Mouse (Mus musculus): Measurements from ENCODE around the gene Ankrd63. TPM values are rescaled to one million over a fixed set of nuclear protein-coding genes. Genes with fewer than 3 reads are reported as not detected.

The Ankrd63 gene
- polyA plus RNA-seq, 1 experiment from 2014 or later, result 0.12 TPM

DNA sequence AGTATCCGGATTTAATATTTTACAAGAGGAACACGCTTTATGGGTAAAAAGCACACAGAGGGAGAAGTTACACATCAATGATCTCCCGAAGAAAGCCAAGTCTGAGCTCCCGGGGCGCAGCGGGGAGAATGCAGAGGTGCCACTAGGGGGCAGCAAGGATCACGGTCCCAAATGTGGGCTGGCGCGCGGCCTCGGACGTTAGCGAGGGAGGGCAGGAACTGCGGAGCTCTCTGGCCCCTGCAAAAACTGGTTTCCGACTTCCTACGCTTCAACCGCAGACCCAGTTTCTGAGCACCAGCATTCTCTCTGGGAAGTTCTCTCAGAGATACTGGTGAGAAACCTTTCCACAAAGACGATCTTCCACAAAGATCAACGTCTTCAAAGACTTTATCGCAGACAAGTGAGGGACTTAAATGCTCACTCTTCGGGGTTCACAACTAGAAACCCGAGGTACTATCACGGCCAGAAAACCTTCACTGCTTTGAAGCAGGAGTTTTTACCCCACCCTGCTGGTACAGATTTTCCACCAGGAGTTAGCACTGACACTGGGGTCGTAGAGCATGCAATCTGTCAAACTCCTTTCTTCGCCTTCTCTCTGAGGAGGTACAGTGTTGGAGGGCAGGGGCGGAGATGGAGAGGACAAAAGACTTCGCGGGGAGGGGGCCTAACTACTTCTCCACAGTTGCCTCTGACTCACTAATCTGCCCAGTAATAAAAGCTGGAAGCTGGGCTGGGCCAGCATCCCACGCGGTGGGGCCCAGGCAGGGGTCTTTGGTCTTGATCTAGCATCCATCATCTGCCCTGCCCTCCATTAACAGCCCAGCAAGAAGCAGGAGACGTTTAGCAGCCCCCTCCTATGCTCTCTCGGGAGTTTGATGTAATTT lies 3.3 kb downstream of the Ankrd63 start:
- H3K9ac ChIP-seq, result peak overlapping the region; percentile 20; the same call in 1 of the 2 replicates
- H3K9me3 ChIP-seq, result no peaks in the 10 kb centered on the region
- H3K27ac ChIP-seq, result no peak overlapping the region
- H3K4me2 ChIP-seq, result peak overlapping the region; percentile 50
- peaks cover 83% of the 10 kb centered on the region for H3K27me3 ChIP-seq
- no peak for ATAC-seq (ENCODE audit: borderline replicate concordance, extremely low read depth, low FRiP score, low TSS enrichment)
- 3% methylated on average over 32 of the region's 32 CpGs for WGBS
- peaks cover 65% of the 10 kb centered on the region for H3K4me1 ChIP-seq
- H3K4me3 ChIP-seq, result peak overlapping the region; percentile 19
- H3K36me3 ChIP-seq, result no peaks in the 10 kb centered on the region

DNA sequence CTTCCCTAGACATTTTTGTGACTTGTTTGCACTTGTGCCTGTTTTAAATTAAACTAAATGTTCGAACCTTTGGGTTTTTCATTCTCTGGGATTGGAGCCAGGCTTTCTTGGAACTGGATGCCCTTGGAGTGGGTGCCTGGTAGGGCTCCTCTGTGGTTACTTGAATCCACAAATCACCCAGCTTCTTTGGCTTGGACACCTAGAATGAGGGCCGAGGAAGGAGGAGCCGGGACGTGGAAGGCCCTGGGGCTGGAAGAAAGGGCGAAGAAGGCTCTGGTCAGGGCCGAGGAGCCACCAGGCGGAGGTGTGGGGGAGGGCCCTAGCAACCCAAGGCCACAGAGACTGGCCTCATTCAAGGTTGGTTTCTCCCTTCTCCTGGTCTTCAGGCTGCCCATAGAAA lies 5.8 kb downstream of the Ankrd63 start:
- Histone ChIP-seq H3K27ac (no peak overlapping the region), H3K4me3 (no peak overlapping the region), H3K4me2 (no peak overlapping the region), H3K27me3 (peaks cover 58% of the 10 kb centered on the region), H3K4me1 (peaks cover 47% of the 10 kb centered on the region), H3K9me3 (no peaks in the 10 kb centered on the region), H3K9ac (no peak overlapping the region), H3K36me3 (no peaks in the 10 kb centered on the region)
- 37% methylated on average over 7 of the region's 7 CpGs for WGBS
- ATAC-seq (ENCODE audit: borderline replicate concordance, extremely low read depth, low FRiP score, low TSS enrichment), result no peak

DNA sequence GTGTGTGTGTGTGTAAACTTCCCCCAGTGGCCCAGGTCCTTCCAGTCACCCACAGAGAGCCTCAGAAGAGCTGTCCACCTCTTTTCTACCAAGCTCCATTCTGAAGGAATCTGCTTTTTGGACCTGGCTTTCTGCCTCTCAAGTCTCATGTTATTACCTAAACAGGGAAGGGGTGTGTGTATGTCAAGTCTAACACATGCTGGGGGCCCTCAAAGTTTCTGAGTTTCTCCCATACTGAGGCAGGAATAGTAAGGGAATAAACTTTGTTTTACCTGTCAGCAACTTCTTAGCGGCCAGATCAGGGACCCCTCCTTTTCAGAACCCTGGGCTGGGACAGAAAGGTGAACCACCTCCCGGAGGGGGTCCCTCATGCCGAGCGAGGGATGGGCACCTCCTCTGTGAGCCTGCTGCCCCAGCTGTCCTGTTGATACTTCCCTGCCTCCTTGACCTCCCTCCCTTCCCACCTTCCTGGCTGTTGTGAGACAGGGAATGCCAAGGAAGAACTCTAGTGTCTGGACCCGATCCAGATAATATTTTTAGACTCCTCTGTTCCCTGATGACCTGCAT lies 6.4 kb downstream of the Ankrd63 start:
- Histone ChIP-seq H3K27me3 (peaks cover 52% of the 10 kb centered on the region), H3K4me2 (no peak overlapping the region), H3K9ac (no peak overlapping the region), H3K4me3 (no peak overlapping the region), H3K4me1 (peaks cover 42% of the 10 kb centered on the region), H3K27ac (no peak overlapping the region), H3K36me3 (no peaks in the 10 kb centered on the region), H3K9me3 (no peaks in the 10 kb centered on the region)
- 29% methylated on average over 5 of the region's 5 CpGs for WGBS
- ATAC-seq (ENCODE audit: borderline replicate concordance, extremely low read depth, low FRiP score, low TSS enrichment), result no peak

DNA sequence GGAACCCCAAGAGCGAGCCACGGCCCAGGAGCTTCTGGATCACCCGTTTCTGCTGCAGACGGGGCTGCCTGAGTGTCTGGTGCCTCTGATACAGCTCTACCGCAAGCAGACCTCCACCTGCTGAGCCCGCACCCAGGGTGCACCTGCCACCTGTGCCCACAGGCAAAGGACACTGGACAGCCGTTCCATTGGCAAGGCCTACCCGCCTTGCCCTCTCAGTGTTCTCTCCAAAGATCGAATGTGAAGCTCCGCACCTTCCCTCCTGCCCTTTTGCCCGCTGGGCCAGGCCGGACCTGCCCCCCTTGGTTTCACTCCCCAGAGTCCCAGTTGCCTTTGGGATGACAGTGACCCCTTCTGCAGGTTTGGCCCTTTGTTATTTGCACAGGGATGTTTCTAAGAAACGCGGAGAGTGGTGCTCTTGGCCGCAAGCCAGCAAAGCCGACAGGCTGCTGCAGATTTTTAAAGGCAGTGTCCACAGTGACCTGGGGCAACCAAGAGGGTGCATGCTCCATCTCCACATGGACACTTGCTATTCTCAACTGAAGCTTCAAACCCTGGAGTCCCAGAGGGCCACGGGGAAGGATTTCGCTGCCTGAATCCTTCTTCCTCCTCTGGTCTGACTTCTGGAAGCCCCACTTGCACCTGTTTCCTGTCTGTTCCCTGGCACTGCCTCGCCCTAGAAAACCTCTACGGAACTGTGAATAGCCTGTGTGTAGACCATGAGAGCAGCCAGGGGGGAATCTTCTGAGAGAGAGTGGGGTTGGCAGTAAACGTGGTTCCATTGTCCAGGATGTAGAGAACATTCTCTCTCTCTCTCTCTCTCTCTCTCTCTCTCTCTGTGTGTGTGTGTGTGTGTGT lies 7.1 kb downstream of the Ankrd63 start:
- peak overlapping the region; percentile 21 for H3K4me2 ChIP-seq
- peaks cover 38% of the 10 kb centered on the region for H3K4me1 ChIP-seq
- no peaks in the 10 kb centered on the region for H3K9me3 ChIP-seq
- no peak overlapping the region for H3K9ac ChIP-seq
- H3K4me3 ChIP-seq, result no peak overlapping the region
- H3K36me3 ChIP-seq, result no peaks in the 10 kb centered on the region
- WGBS, result 33% methylated on average over 21 of the region's 21 CpGs
- H3K27me3 ChIP-seq, result peaks cover 45% of the 10 kb centered on the region
- H3K27ac ChIP-seq, result no peak overlapping the region
- no peak for ATAC-seq (ENCODE audit: borderline replicate concordance, extremely low read depth, low FRiP score, low TSS enrichment)

DNA sequence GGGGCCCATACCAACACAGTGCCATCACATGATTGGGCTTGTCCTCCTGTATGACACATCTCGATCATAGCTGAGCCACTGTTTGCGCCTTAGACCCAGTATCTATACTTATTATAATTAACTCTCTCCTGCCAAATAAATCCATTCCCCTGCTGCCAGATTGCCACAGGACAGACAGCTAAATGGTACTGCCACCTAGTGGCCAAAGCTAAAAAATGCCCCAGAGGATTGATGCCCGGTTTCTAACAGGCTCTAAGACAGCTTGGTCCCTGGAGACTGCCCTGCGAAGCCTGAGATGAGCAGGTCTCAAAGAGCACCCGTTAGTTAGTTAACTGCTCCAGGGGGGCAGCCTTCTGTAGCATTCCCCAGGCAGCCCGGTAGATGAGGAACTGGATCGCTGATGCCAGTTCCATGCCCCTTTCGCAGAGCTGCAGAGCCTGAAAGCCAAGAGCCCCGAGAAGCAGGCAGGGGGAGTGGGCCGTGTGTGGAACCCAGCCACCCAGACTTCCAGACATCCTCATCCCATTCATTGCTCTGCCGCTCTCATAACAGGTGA lies 8.0 kb downstream of the Ankrd63 start:
- H3K36me3 ChIP-seq, result no peaks in the 10 kb centered on the region
- no peak overlapping the region for H3K27ac ChIP-seq
- WGBS, result 24% methylated on average over 11 of the region's 11 CpGs
- peaks cover 36% of the 10 kb centered on the region for H3K27me3 ChIP-seq
- H3K4me2 ChIP-seq, result no peak overlapping the region
- H3K4me1 ChIP-seq, result peaks cover 37% of the 10 kb centered on the region
- H3K9me3 ChIP-seq, result no peaks in the 10 kb centered on the region
- H3K9ac ChIP-seq, result no peak overlapping the region
- ATAC-seq (ENCODE audit: borderline replicate concordance, extremely low read depth, low FRiP score, low TSS enrichment), result no peak
- no peak overlapping the region for H3K4me3 ChIP-seq

DNA sequence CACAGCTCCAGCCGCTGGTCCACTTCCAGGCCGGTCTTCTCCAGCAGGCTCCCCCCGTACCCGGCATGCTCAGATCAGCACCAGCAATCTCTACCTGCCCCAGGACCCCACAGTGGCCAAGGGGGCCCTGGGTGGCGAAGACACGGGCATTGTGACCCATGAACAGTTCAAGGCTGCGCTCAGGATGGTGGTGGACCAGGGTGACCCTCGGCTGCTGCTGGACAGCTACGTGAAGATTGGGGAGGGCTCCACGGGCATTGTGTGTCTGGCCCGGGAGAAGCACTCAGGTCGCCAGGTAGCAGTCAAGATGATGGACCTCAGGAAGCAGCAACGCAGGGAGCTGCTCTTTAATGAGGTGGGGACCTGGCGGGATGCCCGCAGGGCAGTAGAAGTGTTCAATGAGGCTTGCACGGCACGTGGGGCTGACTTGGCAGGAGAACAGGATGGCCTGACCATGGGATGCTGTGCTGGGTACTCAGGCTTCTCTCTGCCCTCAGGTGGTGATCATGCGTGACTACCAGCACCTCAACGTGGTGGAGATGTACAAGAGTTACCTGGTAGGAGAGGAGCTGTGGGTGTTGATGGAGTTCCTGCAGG lies 10.3 kb downstream of the Ankrd63 start:
- Histone ChIP-seq H3K4me2 (no peak overlapping the region), H3K9me3 (no peaks in the 10 kb centered on the region), H3K27me3 (peaks cover 19% of the 10 kb centered on the region), H3K27ac (no peak overlapping the region), H3K36me3 (no peaks in the 10 kb centered on the region), H3K4me1 (peaks cover 23% of the 10 kb centered on the region), H3K4me3 (no peak overlapping the region), H3K9ac (no peak overlapping the region)
- 72% methylated on average over 19 of the region's 19 CpGs for WGBS
- ATAC-seq (ENCODE audit: borderline replicate concordance, extremely low read depth, low FRiP score, low TSS enrichment), result no peak

DNA sequence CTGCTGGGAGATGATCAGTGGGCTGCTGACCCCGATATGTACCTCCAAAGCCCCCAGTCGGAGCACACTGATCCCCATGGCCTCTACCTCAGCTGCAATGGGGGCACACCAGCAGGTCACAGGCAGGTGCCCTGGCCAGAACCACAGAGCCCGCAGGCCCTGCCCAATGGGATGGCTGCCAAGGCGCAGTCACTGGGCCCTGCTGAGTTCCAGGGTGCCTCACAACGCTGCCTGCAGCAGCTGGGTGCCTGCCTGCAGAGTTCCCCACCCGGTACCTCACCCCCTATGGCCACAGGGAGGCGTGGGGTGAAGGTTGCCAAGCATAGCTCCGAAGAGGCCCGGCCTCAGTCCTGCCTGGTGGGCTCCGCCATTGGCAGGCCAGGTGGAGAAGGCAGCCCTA lies 13.9 kb downstream of the Ankrd63 start:
- 72% methylated on average over 10 of the region's 10 CpGs for WGBS
- no peaks in the 10 kb centered on the region for H3K9me3 ChIP-seq

DNA sequence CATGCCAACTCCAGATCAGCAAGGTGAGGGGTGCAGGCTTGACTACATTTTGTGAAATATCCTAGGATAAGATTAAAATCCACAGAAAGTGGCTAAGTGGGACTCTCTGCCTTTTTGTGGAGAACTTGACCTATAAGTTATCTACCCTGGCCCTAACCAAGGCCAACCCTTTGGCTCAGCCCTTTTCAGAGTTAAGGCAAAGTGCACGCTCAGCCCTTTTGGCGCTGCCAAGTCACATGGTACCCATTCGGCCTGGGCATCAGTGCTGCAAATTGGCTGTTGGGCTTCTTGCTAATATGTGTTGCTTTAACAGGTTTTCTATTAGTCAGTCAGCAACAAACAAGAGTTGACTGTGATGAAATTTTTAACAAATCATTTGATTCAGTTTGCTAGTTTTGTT lies 16.0 kb downstream of the Ankrd63 start:
- Histone ChIP-seq H3K36me3 (no peaks in the 10 kb centered on the region), H3K27me3 (no peaks in the 10 kb centered on the region), H3K27ac (no peak overlapping the region), H3K9ac (no peak overlapping the region), H3K9me3 (no peaks in the 10 kb centered on the region), H3K4me3 (no peak overlapping the region), H3K4me1 (0 out of 2 replicates have a peak, but pooled peaks cover 6% of the 10 kb centered on the region), H3K4me2 (no peak overlapping the region)
- ATAC-seq (ENCODE audit: borderline replicate concordance, extremely low read depth, low FRiP score, low TSS enrichment), result no peak
- WGBS, result 87% methylated on average over 3 of the region's 3 CpGs

More for the DNA sequence above, 13.9 kb downstream of the Ankrd63 start:
- ATAC-seq (ENCODE audit: borderline replicate concordance, extremely low read depth, low FRiP score, low TSS enrichment), result no peak
- Histone ChIP-seq H3K9ac (no peak overlapping the region), H3K4me3 (no peak overlapping the region), H3K4me2 (no peak overlapping the region), H3K4me1 (0 out of 2 replicates have a peak, but pooled peaks cover 3% of the 10 kb centered on the region), H3K27me3 (no peaks in the 10 kb centered on the region), H3K36me3 (no peaks in the 10 kb centered on the region), H3K27ac (no peak overlapping the region)

DNA sequence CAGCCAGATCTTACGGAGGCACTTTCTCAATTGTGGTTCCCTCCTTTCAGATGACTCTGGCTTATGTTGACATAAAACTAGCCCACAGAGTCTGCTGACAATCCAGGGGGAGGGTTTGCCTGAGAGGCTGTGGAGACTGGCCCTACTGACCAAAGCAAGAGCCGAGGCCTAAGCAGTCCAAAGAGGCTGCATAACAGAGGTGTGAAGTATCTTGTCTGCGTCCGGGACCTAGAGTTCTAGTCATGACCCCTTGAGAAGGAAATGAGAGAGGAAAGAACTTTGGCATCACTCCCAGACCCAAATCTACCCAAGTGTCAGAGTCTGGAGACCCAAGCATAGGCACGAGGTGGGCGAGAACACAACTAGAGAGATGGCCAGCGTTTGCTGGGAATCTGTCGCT lies 17.1 kb downstream of the Ankrd63 start:
- H3K36me3 ChIP-seq, result no peaks in the 10 kb centered on the region
- no peak for ATAC-seq (ENCODE audit: borderline replicate concordance, extremely low read depth, low FRiP score, low TSS enrichment)
- H3K27ac ChIP-seq, result no peak overlapping the region
- WGBS, result 45% methylated on average over 8 of the region's 8 CpGs
- no peak overlapping the region for H3K4me2 ChIP-seq
- no peak overlapping the region for H3K4me3 ChIP-seq
- H3K9me3 ChIP-seq, result no peaks in the 10 kb centered on the region
- H3K4me1 ChIP-seq, result peaks cover 11% of the 10 kb centered on the region
- H3K27me3 ChIP-seq, result no peaks in the 10 kb centered on the region
- no peak overlapping the region for H3K9ac ChIP-seq

DNA sequence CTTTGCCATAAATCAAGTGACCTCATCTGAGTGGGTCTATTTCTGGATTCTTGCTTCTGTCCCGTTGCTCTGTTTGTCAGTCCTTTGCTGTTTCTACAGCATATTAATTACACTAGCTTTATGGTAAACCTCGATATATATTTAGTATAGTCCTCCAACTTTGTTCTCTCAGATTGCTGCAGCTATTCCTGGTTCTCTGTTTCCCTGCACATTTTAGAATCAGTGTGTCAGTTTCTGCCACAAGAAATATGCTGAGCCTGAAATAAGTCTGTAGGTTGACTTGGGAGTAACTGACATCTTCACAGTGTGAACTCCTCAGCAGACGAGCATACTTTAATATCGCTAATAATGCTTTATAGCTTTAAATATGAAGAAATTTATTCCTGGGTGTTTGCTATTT lies 18.7 kb downstream of the Ankrd63 start:
- H3K4me2 ChIP-seq, result no peak overlapping the region
- peaks cover 11% of the 10 kb centered on the region for H3K4me1 ChIP-seq
- H3K4me3 ChIP-seq, result no peak overlapping the region
- H3K9ac ChIP-seq, result no peak overlapping the region
- 83% methylated on average over 4 of the region's 4 CpGs for WGBS
- no peak for ATAC-seq (ENCODE audit: borderline replicate concordance, extremely low read depth, low FRiP score, low TSS enrichment)
- no peaks in the 10 kb centered on the region for H3K9me3 ChIP-seq
- no peaks in the 10 kb centered on the region for H3K36me3 ChIP-seq
- no peaks in the 10 kb centered on the region for H3K27me3 ChIP-seq
- no peak overlapping the region for H3K27ac ChIP-seq

DNA sequence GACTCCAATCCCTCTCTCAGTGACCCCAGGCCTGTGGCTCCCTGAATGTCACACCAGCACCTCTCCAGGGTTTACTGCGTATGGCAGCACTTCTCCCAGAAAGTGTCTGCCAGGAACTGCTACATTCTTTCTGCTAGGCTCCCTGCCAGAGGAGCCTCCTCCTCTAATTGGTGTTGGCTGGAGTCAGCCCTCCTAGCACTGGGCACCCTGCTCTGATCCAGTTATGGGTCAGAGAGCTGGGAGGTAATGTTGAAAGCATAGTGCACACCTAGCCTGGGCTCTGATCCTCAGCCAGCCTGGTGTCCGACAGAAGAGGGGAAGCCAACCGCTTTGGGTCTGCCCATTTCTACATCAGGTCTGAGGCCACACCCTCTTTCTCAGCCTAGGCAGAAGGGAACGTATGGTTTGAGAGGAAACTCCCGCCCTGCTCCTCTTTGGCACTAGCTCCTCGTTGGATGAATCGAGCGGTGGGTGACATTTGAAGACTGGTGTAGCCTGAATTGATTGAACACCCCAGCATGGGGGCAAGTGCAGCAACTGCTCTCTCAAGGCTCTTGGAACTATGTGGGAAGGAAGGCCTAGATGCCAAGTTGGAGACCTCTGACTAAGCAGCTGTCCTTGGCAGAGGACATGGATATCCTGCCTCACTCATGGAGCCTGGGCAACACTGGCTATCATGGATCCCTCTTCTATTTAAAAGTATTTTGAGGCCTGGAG lies 21.1 kb downstream of the Ankrd63 start:
- WGBS, result 39% methylated on average over 8 of the region's 8 CpGs
- Histone ChIP-seq H3K4me1 (peaks cover 14% of the 10 kb centered on the region), H3K9me3 (no peaks in the 10 kb centered on the region), H3K9ac (no peak overlapping the region), H3K27me3 (peaks cover 20% of the 10 kb centered on the region), H3K4me2 (no peak overlapping the region), H3K27ac (no peak overlapping the region), H3K4me3 (no peak overlapping the region), H3K36me3 (no peaks in the 10 kb centered on the region)
- ATAC-seq (ENCODE audit: borderline replicate concordance, extremely low read depth, low FRiP score, low TSS enrichment), result peak; percentile 62
